Mouse (Mus musculus) CD4-positive, CD25-positive, alpha-beta regulatory T cell, adult 4 months (primary cell): ENCODE data around the gene Nat8f4. TPM values are rescaled to one million over a fixed set of nuclear protein-coding genes. Genes with fewer than 3 reads are reported as not detected.
A peak's percentile ranks its signal among the peaks of the same experiment; 100 is the strongest.
"Not testable (repeated sequence)": the region's sequence is repeated elsewhere in the genome, so short reads cannot be mapped to it uniquely, and the experiment has no call there.

Source experiments
- ATAC-seq: one replicate; pipeline ENCODE4 v1.8.0; 2017
- polyA plus RNA-seq, 2 experiments: library from polyadenylated mRNA; unstranded; fragments of 100-300 nt; shearing (Covaris generic); gene quantifications; one replicate each; pipeline ENCODE4 v1.2.1; 2017

Nat8f4 gene
- polyA plus RNA-seq, 2 experiments from 2014 or later = 4.7 to 8.7 TPM

DNA sequence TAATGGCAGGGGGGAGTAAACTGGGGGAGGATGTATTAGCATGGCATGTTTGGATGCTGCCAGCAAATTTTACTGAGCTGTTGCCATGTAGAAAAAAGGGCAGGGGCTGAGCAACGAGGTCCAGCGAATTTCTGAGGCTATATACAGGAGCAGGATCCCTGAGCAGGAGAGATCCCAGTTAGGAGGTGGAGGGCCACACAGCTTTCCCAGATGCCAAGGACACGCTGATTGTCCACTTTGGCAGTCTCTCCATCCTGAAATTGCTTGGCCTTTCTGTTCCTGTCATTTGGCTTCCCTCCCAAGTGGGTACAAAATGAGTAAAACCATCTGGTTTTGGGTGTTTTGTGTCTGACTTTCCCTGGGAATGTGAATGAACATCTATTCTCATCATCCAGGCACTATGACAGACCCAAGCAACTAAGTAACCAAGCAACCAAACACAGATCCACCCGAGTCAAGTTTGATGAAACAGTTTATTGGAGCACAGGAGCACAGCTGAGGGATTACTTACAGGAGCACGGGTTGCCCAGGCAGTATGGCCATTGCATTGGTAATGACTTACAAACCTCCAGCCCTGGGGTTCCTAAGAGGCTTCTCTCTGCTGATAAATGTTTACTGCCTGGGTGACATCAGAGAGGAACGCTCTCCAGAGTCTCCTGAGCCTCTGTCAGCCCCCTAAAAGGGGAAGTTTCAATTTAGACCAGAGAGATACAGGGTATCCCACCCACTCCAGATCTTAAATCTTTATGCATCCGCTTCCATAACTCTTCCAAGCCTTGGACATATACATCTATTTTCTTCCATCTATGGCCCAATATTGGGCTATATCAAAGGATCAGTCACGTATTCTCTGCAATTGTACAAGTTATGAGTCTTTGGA is 5.8 kb downstream of the Nat8f4 start:
- ATAC-seq = not testable (repeated sequence)

DNA sequence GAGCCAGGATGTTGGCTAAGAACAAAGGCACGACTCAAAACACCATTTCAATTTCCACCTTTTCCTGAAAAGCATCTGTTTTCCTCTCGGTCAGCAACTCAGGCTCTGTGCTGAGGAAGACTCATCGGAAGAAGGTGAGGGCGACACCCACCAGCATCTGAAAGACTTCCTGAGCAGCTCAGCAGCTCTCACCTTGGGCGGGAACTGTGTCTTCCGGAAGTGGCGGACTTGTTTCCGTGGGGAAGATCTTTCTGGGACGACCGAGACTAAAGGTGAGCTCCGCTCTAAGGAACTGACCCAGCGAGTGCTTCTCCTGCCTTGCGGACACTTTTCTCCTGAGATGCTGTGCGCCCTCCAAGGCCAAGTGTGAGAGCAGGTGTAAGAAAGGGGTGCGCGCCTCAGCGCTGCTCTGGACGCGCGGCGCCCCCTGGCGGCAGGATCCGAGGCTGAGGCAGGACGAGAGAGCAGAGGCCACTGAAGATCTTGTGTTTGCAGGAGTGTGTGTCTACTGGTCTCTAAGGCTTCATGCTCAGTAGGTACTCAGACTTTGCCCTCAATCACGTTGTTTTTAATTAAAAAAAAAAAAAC is 9.5 kb downstream of the Nat8f4 start:
- peak; percentile 61 for ATAC-seq

DNA sequence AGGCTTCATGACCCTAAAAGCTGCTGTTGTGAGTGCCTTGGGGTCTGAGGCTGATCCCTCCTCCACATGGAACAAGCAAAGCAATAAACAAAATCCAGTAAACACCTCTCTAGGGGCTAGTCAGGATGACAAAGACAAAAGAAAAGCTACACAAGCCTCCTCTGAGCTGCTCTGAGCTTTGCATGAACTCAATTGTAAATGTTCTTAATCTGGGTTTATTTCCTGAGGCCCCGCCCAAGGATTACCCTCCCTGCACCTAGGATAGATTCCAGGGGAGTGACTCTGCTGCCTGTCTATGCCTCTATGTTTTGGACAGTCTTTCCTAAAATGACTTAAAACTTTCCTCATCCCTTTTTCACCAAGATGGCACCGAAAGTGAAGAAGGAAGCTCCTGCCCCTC is 15.7 kb downstream of the Nat8f4 start:
- no peak for ATAC-seq

DNA sequence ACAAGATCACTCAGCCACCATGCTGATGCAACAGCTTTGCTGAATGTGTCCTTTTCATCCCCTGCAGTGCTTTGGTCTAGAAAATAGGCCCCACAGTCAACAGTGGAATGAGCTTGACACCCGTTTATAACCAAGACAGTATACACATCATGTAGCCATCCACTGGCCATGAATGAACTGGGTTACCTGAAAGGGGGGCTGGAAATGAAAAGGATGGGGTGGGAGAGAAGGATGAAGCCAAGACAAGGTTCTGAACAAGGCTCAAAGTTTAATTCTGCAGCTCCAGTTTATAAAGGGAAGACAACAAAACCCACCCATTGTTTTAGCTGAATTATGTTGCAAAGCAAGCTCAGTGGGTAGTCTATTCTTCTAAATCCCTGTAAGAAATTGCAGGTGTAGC is 20.4 kb downstream of the Nat8f4 start:
- ATAC-seq = no peak

DNA sequence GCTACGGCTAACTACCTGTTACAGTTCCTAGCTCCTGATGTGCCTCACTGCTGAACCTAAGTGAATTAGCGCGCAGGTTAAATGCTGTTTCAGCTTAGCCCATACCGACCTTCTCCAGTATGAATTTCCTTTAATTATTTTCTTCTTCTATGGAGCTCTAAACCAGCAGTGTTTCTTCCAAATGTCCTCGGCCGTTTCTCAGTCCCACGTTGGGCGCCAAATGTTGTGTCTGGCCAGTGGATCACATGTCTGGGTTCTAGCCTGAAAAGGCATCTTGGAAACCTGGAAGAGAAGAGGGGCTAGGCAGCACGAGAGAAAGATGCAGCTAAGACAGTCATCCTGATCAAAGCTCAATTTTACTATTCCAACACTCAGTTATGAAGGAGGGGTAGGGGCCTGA is 21.4 kb downstream of the Nat8f4 start:
- not testable (repeated sequence) for ATAC-seq

DNA sequence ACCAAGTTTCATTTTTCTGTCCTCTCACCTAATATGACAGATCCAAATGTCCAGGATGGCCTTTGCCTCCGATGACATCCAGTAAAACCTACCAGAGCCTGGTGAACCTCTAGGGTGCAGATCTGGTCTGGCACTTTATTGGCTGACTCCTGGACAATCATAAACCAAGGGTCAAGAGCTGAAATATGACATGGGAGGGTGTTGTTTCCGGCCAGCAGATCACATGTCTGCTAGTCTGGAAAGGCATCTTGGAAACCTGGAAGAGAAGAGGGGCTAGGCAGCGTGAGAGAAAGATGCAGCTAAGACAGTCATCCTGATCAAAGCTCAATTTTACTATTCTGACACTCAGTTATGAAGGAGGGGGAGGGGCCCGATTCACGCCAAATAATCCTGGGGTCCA is 35.7 kb downstream of the Nat8f4 start, which contains the start of gene Nat8f2:
Gene Nat8f2 (minus strand): TSS at position 153 of the 400 bp plus-strand sequence.
- ATAC-seq = not testable (repeated sequence)

DNA sequence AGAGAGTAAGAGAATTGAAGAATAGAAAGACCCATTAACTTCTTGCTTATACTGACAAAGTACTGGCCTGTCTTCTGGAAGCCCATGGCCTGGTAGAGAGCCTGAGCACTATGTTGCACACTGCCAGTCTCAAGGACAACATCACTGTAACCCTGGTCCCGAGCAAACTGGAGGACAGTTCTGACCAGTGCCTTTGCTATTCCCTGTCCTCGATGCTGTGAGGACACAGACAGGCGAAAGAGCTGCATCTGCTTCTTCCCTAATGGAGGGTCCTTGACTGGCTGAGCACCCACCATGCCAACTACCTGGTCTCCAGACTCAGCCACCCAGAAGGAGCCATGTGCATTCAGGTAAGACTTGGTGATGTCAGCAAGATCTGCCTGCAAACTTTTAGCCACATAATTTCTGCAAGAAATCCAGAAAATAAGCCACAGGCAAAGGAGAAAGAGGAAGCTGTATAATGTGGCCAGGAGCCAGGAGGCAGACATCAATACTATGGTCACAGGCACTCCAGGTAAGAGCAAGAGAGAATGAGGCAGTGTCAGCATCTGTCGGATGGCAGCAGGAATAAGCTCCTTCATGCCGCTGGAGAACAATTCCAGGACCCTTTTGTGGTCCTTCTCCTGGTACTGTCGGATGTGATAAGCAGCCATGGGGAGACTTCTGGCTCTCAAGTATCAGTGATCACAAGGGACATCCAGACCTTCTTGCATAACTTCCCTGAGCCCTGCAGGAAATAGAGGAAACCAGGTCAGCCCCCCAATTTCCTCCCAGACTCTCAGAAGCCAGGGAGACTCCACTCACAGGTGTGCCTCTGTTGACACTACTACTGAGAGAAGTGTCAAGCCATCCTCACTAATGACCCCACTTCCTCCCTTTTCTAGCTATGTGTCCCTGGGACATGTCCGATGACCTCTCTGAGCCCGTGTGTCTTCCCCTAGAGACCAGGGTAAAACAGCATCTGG is 36.7 kb downstream of the Nat8f4 start:
- no peak for ATAC-seq

DNA sequence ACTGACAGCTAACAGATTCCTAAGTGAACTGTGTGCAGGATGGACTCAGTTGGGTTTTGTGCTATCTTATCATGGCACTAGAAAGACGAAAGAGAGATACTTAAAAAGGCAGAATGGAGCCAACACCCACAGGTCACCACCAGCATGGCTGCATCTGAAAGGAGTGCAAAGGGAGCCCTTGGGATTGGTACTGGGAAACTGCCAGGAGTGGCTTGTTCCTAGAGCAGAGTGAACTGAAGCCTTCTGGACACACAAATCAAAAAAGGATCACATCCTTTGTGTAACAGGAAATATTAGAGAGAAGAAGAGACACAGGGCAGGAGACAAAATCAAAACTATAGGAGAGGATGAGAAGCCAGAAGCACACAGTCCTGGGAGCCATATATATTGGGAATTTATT is 37.7 kb downstream of the Nat8f4 start:
- not testable (repeated sequence) for ATAC-seq

DNA sequence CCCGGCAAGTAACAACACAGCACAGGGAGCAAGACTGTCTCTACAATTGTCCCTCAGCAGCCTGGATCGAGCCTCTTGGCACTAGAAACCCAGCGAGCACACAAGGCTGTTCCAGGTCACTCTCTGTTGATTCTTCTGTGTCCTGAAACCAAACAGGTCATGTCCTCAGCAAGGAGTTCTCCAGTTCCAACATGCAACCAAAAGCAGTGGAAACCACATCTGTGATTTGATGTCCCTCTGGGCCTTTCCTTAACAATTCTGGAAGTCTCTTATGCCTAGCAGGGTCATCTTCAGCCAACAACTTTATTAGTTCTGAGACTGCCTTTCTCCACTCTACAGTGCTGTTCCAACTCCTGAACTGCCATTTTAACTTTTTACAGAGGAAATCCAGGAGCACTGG is 38.5 kb downstream of the Nat8f4 start:
- ATAC-seq = not testable (repeated sequence)

DNA sequence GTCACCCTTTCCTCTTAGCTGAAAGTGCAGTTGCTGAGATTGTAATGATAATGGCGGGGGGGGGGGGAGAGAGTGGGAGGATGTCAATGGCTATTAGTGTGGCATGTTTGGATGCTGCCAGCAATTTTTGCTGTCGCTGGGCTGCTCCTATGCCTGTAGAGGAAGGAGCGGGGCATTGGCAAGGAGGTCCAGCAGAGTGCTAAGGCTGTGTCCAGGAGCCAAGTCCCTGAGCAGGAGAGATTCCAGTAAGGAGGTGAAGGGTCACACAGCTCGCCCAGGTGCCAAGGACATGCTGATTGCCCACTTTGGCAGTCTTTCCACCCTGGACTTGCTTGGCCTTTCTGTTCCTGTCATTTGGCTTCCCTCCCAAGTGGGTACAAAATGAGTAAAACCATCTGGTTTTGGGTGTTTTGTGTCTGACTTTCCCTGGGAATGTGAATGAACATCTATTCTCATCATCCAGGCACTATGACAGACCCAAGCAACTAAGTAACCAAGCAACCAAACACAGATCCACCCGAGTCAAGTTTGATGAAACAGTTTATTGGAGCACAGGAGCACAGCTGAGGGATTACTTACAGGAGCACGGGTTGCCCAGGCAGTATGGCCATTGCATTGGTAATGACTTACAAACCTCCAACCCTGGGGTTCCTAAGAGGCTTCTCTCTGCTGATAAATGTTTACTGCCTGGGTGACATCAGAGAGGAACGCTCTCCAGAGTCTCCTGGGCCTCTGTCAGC is 39.6 kb downstream of the Nat8f4 start:
- not testable (repeated sequence) for ATAC-seq

DNA sequence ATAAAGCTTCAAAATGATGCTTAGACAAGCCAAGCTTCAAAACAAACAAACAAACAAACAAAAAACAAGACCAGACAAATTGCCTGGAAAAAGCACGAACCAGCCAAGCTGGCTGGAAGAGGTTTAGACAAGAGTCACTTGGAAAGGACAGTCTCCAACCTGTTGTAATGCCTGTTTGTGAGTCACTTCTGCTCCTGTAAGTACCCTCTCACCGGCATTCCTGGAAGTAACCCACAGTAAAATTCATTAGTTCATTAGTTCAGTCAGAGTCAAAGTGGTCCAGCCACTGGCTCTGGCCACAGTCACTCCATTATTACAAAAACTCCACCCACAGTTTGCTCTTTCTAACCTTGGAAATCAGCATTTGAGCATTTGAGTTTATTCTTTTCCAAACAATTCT is 40.8 kb downstream of the Nat8f4 start:
- no peak for ATAC-seq

DNA sequence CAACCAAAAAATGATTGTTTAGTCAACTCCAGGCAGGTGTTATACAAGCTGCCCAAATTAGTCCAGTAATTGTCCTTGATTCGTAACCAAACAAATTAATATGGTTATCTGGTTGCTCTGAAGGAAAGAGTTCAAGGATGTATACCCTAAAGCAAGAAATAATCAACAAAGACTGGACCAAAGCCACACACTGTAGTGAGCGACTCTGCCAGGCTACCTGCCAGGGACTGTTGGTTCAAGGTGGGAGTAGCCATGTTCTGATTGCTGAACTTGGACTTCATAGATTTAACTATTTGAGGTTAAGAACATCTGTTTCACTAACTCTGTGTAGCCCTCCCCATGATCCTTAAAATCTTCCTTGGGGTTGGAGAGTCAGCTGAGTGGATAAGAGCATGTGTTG is 41.5 kb downstream of the Nat8f4 start:
- no peak for ATAC-seq

DNA sequence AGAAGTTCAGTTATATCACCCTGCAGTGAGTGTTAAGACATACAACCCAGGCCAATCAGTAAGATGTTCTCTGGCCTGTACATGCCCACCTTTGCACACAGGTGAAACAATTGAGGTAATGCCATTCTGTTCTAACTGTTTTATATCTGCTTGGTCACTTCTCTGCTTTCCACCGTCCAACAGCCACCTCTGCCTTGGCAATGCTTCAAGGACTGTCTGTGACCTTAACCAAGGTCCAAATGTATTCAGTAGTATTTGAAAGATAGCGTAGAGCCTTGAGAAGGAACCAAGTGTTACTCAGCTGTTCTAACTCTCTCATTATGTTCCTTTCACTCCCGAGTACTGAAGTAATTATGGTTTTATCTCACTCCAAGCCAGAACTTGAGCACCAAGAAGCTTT is 42.1 kb downstream of the Nat8f4 start:
- no peak for ATAC-seq

DNA sequence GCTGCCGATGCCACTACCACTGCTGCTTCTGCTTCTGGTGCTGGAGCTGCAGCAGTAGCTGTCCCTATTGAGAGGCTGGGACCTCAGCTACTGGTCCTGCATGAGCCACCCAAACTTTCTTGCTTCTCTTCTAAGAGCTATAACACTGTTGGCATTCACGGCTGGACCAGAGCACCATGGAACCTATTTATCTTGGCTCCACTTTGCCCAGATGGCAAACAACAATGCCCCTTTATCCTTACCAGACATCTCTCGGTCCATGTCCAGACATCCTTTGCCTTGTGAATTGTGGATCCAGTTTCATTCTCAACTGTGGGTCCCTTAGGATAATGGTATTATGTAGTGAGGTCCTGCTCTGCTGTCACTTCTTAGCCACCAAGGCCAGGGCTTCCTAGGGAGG is 43.4 kb downstream of the Nat8f4 start:
- ATAC-seq = no peak

DNA sequence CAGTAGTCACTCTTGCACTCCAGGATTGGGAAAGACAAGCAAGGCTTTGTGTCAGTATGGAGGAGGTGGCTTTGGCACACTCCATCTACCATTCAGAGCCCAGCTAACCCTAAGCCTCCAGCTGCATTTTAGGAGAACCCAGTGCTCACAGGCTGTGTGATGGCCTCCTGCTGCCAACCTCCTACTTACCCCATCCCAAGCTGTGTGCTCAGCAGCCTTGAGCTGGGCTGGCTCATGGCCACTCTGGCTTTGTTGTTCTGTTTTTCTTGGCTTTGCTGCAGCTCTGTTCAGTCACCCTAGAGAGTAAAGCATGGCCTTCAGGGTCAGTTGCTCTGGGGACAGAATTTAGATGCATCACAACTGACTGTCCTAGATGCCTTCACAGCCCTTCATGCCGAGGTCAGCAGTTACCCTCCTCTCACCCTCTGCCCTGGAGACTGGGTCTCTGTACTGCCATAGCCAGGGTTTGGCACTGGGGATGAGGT is 48.4 kb downstream of the Nat8f4 start:
- no peak for ATAC-seq

DNA sequence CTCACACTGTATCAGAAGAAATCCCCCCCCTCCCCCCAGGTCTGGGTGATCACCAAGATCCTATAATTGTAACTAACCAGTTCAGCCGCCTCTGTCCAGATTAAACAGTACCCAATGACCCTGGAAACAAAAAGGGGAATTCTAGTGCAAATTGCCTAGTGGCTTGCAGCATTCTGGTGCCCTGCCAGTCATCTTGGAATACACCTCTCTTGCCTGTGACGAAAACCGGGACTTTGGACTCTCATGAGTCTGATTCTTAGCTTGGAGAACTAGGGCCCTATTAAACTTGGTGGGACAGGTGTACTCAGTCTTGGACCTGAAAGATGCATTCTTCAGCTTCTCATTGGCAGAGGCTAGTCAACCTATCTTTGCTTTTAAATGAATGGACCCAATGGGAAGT is 51.2 kb downstream of the Nat8f4 start:
- ATAC-seq = no peak

DNA sequence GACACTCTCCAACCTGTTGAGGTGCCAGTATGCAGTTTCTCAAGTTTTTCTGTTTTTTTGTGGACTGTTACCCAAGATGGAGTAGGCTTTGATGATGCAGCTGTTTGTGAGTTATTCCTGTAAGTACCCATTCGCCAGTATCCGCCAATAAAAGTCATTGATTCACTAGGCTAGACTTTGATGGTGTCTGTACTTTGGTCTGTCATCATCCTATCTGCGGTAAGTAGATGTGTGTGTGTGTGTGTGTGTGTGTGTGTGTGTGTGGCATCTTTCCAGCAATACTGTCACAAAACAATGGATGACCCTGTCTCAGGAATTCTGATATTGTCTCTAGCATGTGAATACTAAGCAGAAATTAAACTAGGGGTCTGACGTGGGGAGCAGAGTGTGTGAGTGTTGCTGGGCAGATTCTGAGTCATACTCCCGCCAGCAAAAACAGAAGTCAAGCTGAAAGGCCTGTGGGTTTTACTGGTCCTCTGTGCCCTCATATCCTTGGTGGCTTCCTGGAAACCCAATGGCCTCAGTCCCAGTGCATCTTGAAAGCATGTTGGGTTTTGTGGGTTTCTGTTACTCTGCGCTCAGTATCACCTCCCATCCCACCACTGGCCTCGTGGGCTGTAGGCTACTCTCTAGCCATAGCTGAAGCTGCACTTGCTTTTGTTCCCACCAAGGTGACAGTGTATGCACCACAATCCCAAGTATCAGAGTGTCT is 53.5 kb downstream of the Nat8f4 start:
- no peak for ATAC-seq

DNA sequence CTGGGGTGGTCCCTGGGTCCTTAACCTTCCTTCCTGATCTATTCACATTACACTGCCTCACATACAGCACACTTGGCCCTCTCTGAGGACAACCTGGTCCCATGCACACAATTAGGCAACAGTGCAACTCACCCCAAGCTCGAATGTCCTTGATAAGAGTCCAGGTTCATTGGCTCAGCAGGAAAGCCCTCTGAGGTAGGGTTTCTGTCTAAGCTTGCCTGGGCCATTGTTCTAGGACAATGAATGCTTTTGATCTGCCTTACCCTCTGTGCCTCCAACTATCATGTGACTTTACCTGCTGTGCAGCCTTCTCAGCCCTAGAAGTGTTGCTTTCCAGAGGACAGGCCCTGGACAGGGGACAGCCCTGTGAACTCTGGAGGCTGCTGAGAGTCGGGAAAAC is 55.4 kb downstream of the Nat8f4 start:
- ATAC-seq = no peak
